Mouse (Mus musculus): Measurements from ENCODE around the gene 1500015O10Rik. TPM values are rescaled to one million over a fixed set of nuclear protein-coding genes. Genes with fewer than 3 reads are reported as not detected.

1500015O10Rik gene
- polyA plus RNA-seq, 1 experiment from 2014 or later, result 0.57 TPM

DNA sequence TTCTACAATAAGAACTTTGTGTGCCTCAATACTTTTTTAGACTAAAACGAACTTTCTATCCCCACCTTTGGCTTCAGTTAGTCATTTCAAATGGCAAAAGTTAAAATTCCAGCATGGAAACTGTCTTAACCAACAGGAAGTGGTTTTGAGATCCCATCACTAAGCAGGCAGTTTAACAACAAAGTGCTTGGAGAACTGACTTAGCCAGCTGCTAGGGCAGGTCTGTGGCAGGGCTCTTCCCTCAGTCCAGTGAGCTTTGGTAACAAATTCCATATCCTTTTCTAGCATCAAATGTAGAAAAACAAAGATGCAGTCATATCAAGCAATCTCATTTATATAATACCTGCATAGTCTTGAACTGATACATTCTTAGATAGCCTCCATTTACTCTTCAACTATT, 7.9 kb upstream of the 1500015O10Rik start:
- Histone ChIP-seq H3K9ac (ENCODE audit: low read depth, low read length) (no peak overlapping the region), H3K27ac (ENCODE audit: low read length) (no peak overlapping the region), H3K4me1 (ENCODE audit: control insufficient read depth, low read depth, low read length) (no peaks in the 10 kb centered on the region), H3K4me3 (ENCODE audit: low read depth, low read length) (no peak overlapping the region), H3K9me3 (replicated peaks; ENCODE audit: control insufficient read depth, low read length) (no peaks in the 10 kb centered on the region), H3K36me3 (ENCODE audit: control insufficient read depth, insufficient read depth) (no peaks in the 10 kb centered on the region), H3K4me2 (ENCODE audit: low read depth, low read length) (no peak overlapping the region), H3K27me3 (ENCODE audit: control insufficient read depth, insufficient read depth, low read depth, low read length) (no peaks in the 10 kb centered on the region)
- 40% methylated on average over 1 of the region's 1 CpGs for WGBS (ENCODE audit: insufficient replicate concordance)
- ATAC-seq (ENCODE audit: low read depth), result no peak

DNA sequence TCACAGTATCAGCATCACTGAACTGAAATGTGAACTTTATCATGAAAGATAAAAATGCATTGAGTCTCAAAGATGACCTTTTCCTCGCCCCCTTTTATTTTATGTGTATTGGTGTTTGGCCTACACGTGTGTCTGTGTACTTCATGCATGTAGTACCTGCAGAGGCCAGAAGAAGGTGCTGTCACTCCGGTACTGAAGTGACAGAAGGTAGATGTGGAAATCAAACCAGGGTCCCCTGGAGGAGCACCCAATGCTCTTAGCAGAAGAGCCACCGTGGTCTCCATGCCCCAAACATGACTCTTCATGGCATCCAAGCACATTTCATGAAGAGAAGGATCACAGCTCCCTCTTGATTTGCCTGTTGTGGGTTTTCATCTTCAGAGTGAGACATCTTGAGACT, 1.7 kb downstream of the 1500015O10Rik start:
- Histone ChIP-seq H3K9me3 (replicated peaks; ENCODE audit: control insufficient read depth, low read length) (no peaks in the 10 kb centered on the region), H3K27ac (ENCODE audit: low read length) (no peak overlapping the region), H3K4me1 (ENCODE audit: control insufficient read depth, low read depth, low read length) (no peaks in the 10 kb centered on the region), H3K27me3 (ENCODE audit: control insufficient read depth, insufficient read depth, low read depth, low read length) (no peaks in the 10 kb centered on the region), H3K4me2 (ENCODE audit: low read depth, low read length) (no peak overlapping the region), H3K4me3 (ENCODE audit: low read depth, low read length) (no peak overlapping the region), H3K9ac (ENCODE audit: low read depth, low read length) (no peak overlapping the region), H3K36me3 (ENCODE audit: control insufficient read depth, insufficient read depth) (no peaks in the 10 kb centered on the region)
- ATAC-seq (ENCODE audit: low read depth), result no peak
- WGBS (ENCODE audit: insufficient replicate concordance), result 55% methylated on average over 4 of the region's 4 CpGs

- Histone ChIP-seq H3K27ac (ENCODE audit: low read length) (no peak overlapping the region), H3K4me1 (ENCODE audit: control insufficient read depth, low read depth, low read length) (no peaks in the 10 kb centered on the region), H3K9ac (ENCODE audit: low read depth, low read length) (no peak overlapping the region), H3K4me3 (ENCODE audit: low read depth, low read length) (no peak overlapping the region), H3K27me3 (ENCODE audit: control insufficient read depth, insufficient read depth, low read depth, low read length) (no peaks in the 10 kb centered on the region), H3K36me3 (ENCODE audit: control insufficient read depth, insufficient read depth) (no peaks in the 10 kb centered on the region), H3K9me3 (replicated peaks; ENCODE audit: control insufficient read depth, low read length) (no peaks in the 10 kb centered on the region), H3K4me2 (ENCODE audit: low read depth, low read length) (no peak overlapping the region)
- 62% methylated on average over 1 of the region's 1 CpGs for WGBS (ENCODE audit: insufficient replicate concordance)
- ATAC-seq (ENCODE audit: low read depth), result no peak
These were observed 2.3 kb downstream of the 1500015O10Rik start for GRCm38 (mm10) chr1:43732657-43733056.

- Histone ChIP-seq H3K27ac (ENCODE audit: low read length) (no peak overlapping the region), H3K9me3 (replicated peaks; ENCODE audit: control insufficient read depth, low read length) (no peaks in the 10 kb centered on the region), H3K4me2 (ENCODE audit: low read depth, low read length) (no peak overlapping the region), H3K27me3 (ENCODE audit: control insufficient read depth, insufficient read depth, low read depth, low read length) (no peaks in the 10 kb centered on the region), H3K4me3 (ENCODE audit: low read depth, low read length) (no peak overlapping the region), H3K9ac (ENCODE audit: low read depth, low read length) (no peak overlapping the region), H3K36me3 (ENCODE audit: control insufficient read depth, insufficient read depth) (no peaks in the 10 kb centered on the region), H3K4me1 (ENCODE audit: control insufficient read depth, low read depth, low read length) (no peaks in the 10 kb centered on the region)
- 56% methylated on average over 7 of the region's 7 CpGs for WGBS (ENCODE audit: insufficient replicate concordance)
- no peak for ATAC-seq (ENCODE audit: low read depth)
These were observed 7.6 kb downstream of the 1500015O10Rik start for GRCm38 (mm10) chr1:43737812-43738518.

DNA sequence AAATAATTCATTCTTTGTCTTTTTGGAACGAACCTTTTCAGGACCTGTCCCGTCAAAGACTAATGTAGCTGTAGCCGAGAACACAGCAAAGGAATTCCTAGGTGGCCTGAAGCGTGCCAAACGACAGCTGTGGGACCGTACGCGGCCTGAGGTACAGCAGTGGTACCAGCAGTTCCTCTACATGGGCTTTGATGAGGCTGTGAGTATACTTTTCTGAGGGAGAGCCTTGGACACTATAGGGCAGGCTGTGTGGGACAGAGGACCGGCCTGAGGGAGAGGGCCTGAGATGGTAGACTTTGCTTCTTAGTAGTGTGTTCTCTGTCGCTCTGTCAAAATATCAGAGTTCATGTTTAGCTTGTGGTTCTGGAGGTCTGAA, 8.1 kb downstream of the 1500015O10Rik start:
- H3K36me3 ChIP-seq (ENCODE audit: control insufficient read depth, insufficient read depth), result no peaks in the 10 kb centered on the region
- H3K27ac ChIP-seq (ENCODE audit: low read length), result no peak overlapping the region
- WGBS (ENCODE audit: insufficient replicate concordance), result 75% methylated on average over 10 of the region's 10 CpGs

GRCm38 (mm10) chr1:43754448-43755312, 24.3 kb downstream of the 1500015O10Rik start:
- no peak overlapping the region for H3K27ac ChIP-seq (ENCODE audit: low read length)
- no peak overlapping the region for H3K4me2 ChIP-seq (ENCODE audit: low read depth, low read length)
- WGBS (ENCODE audit: insufficient replicate concordance), result 83% methylated on average over 8 of the region's 8 CpGs
- no peaks in the 10 kb centered on the region for H3K4me1 ChIP-seq (ENCODE audit: control insufficient read depth, low read depth, low read length)
- ATAC-seq (ENCODE audit: low read depth), result no peak
- H3K9ac ChIP-seq (ENCODE audit: low read depth, low read length), result no peak overlapping the region
- no peaks in the 10 kb centered on the region for H3K27me3 ChIP-seq (ENCODE audit: control insufficient read depth, insufficient read depth, low read depth, low read length)
- no peak overlapping the region for H3K4me3 ChIP-seq (ENCODE audit: low read depth, low read length)
- H3K36me3 ChIP-seq (ENCODE audit: control insufficient read depth, insufficient read depth), result no peaks in the 10 kb centered on the region; the same call in 1 of the 2 replicates
- no peaks in the 10 kb centered on the region for H3K9me3 ChIP-seq (replicated peaks; ENCODE audit: control insufficient read depth, low read length)

More for the DNA sequence above, 8.1 kb downstream of the 1500015O10Rik start:
- ATAC-seq (ENCODE audit: low read depth), result no peak
- Histone ChIP-seq H3K4me3 (ENCODE audit: low read depth, low read length) (no peak overlapping the region), H3K9me3 (replicated peaks; ENCODE audit: control insufficient read depth, low read length) (no peaks in the 10 kb centered on the region), H3K4me2 (ENCODE audit: low read depth, low read length) (no peak overlapping the region), H3K4me1 (ENCODE audit: control insufficient read depth, low read depth, low read length) (no peaks in the 10 kb centered on the region), H3K9ac (ENCODE audit: low read depth, low read length) (no peak overlapping the region), H3K27me3 (ENCODE audit: control insufficient read depth, insufficient read depth, low read depth, low read length) (no peaks in the 10 kb centered on the region)

DNA sequence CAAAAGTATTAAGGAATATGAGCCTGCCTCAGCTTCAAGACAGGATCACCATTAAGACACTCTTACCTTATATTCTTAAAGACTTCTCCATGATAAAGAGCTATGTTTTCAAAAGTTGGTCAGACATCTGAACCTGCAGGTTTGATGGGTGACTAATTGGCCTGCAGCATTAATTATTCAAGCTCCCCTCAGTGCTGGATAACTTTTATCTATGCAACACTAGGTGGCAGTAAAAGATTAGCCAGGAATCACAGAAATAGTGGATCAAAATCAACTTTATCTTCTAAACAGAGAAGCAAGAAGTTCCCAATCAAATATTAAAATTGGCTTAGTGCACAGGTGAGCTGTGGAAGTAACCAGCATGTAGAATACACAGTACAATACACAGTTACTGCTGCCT, 29.7 kb downstream of the 1500015O10Rik start:
- Histone ChIP-seq H3K4me2 (ENCODE audit: low read depth, low read length) (no peak overlapping the region), H3K4me1 (ENCODE audit: control insufficient read depth, low read depth, low read length) (no peaks in the 10 kb centered on the region), H3K27me3 (ENCODE audit: control insufficient read depth, insufficient read depth, low read depth, low read length) (no peaks in the 10 kb centered on the region)

DNA sequence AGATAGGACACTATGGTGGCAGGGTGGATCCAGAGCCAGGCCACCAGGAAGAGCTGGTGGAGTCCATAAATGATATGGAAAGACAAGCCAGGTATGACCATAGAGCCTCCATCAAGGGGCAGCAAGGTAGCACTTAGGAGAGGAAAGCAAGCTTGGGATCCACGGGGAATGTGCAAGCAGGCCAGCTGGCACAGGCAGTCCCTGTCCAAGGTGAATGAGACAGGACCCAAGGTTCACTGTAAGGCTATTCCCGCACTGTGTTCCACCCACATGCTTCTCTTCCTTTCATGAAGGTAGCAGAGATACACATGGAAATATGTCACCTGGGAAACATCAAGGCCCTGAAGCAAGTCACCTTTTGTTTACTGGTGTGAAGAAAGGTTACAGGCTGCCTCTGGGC, 34.1 kb downstream of the 1500015O10Rik start:
- Histone ChIP-seq H3K4me3 (ENCODE audit: low read depth, low read length) (no peak overlapping the region), H3K9me3 (replicated peaks; ENCODE audit: control insufficient read depth, low read length) (no peaks in the 10 kb centered on the region), H3K27me3 (ENCODE audit: control insufficient read depth, insufficient read depth, low read depth, low read length) (no peaks in the 10 kb centered on the region), H3K9ac (ENCODE audit: low read depth, low read length) (no peak overlapping the region), H3K4me2 (ENCODE audit: low read depth, low read length) (no peak overlapping the region), H3K36me3 (ENCODE audit: control insufficient read depth, insufficient read depth) (no peaks in the 10 kb centered on the region; the same call in 1 of the 2 replicates), H3K27ac (ENCODE audit: low read length) (no peak overlapping the region), H3K4me1 (ENCODE audit: control insufficient read depth, low read depth, low read length) (no peaks in the 10 kb centered on the region)
- ATAC-seq (ENCODE audit: low read depth), result no peak
- WGBS (ENCODE audit: insufficient replicate concordance), result 81% methylated on average over 2 of the region's 2 CpGs

More for the DNA sequence above, 29.7 kb downstream of the 1500015O10Rik start:
- Histone ChIP-seq H3K9ac (ENCODE audit: low read depth, low read length) (no peak overlapping the region), H3K27ac (ENCODE audit: low read length) (no peak overlapping the region), H3K4me3 (ENCODE audit: low read depth, low read length) (no peak overlapping the region), H3K36me3 (ENCODE audit: control insufficient read depth, insufficient read depth) (no peaks in the 10 kb centered on the region; the same call in 1 of the 2 replicates), H3K9me3 (replicated peaks; ENCODE audit: control insufficient read depth, low read length) (no peaks in the 10 kb centered on the region)
- no peak for ATAC-seq (ENCODE audit: low read depth)

GRCm38 (mm10) chr1:43766328-43766727, 35.9 kb downstream of the 1500015O10Rik start:
- H3K9ac ChIP-seq (ENCODE audit: low read depth, low read length), result no peak overlapping the region
- H3K27me3 ChIP-seq (ENCODE audit: control insufficient read depth, insufficient read depth, low read depth, low read length), result no peaks in the 10 kb centered on the region
- no peak overlapping the region for H3K4me2 ChIP-seq (ENCODE audit: low read depth, low read length)
- no peak for ATAC-seq (ENCODE audit: low read depth)
- no peak overlapping the region for H3K27ac ChIP-seq (ENCODE audit: low read length)
- WGBS (ENCODE audit: insufficient replicate concordance), result 86% methylated on average over 2 of the region's 2 CpGs
- H3K36me3 ChIP-seq (ENCODE audit: control insufficient read depth, insufficient read depth), result no peaks in the 10 kb centered on the region; the same call in 1 of the 2 replicates
- H3K4me3 ChIP-seq (ENCODE audit: low read depth, low read length), result no peak overlapping the region
- H3K9me3 ChIP-seq (replicated peaks; ENCODE audit: control insufficient read depth, low read length), result no peaks in the 10 kb centered on the region
- no peaks in the 10 kb centered on the region for H3K4me1 ChIP-seq (ENCODE audit: control insufficient read depth, low read depth, low read length)
